Mouse (Mus musculus) urinary bladder, adult 18-20 months (tissue): ENCODE data around the gene Rnf151.
"Not testable (repeated sequence)": the region's sequence is repeated elsewhere in the genome, so short reads cannot be mapped to it uniquely, and the experiment has no call there.

Source experiments
- DNase-seq, 2 experiments: peaks; one replicate each; pipeline ENCODE4 v3.0.0; 2022; ENCODE audit warnings: low spot score in 2 of 2, mixed read lengths in 2 of 2

Gene Rnf151

DNA sequence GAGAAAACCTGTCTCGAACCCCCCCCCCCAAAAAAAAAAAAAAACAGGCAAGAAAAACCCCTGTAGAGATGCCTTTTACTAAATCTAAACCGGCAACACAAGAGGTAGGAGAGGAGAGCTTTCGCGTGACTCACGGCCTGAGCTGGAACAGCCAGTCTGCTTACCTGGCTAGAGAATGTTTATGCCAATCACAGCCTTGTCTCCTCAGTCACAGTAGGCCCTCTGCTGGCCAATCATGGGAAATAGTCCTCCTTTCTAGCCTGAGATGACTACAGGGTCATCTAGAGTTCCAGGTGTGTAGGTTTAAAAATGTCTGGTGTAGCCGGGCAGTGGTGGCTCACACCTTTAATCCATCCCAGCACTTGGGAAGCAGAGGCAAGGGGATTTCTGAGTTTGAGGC is 50.4 kb downstream of the Rnf151 start:
- DNase-seq, result peak in 1 of 2 experiments; percentile 71

DNA sequence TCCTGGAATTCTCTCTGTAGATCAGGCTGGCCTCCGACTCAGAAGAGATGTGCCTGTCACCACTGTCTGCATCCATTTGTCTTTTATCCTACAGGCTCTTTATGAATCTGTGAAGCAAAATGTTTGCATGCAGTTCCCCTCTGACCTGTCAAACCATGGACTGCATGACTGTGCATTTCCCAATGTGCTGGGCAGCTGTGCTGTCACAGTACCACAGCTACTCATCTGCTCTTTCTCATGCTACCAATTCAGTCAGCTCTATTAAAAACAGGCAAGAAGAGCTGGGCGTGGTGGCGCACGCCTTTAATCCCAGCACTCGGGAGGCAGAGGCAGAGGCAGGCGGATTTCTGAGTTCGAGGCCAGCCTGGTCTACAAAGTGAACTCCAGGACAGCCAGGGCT is 50.9 kb downstream of the Rnf151 start:
- DNase-seq, result not testable (repeated sequence)
